Mouse (Mus musculus) heart, adult 2 months (tissue): ENCODE measurements at regions not wholly inside any gene's neighbourhood (a gene's known extent, or its start where the extent isn't known, plus 50 kb on each side); places are given as distances from the start of the nearest gene placed in this dataset.

ENCODE experiments used
- EP300 ChIP-seq: fragments of 200-500 bp; IDR thresholded peaks from 2 replicates; pipeline ENCODE4 v1.6.1; 2011; ENCODE audit warnings: low read depth, low read length, control low read depth; ENCODE audit not compliant: insufficient read depth
- POLR2A ChIP-seq: fragments of 200-500 bp; IDR thresholded peaks from 2 replicates; pipeline ENCODE4 v1.6.1; 2011; ENCODE audit warnings: mild to moderate bottlenecking, low read depth, low read length, control low read depth; ENCODE audit not compliant: insufficient read depth

GRCm38 (mm10) chr13:37531512-37532183, 186.6 kb downstream of the Ly86 start:
- no peak for TF ChIP-seq EP300
- no peak for TF ChIP-seq POLR2A
